Mouse (Mus musculus) intestine, postnatal 0 days (tissue): ENCODE measurements around the gene Peli1. TPM values are rescaled to one million over a fixed set of nuclear protein-coding genes. Genes with fewer than 3 reads are reported as not detected.
"Not testable (repeated sequence)": the region's sequence is repeated elsewhere in the genome, so short reads cannot be mapped to it uniquely, and the experiment has no call there.

Experiments
- ATAC-seq: fragments of 200-750 bp; cut with Nextera tagmentation; 2 replicates; pipeline ENCODE4 v1.8.0; 2017; ENCODE audit warnings: mild to moderate bottlenecking, moderate TSS enrichment, moderate library complexity
- H3K27ac ChIP-seq: fragments of 300-500 bp; sonication (generic); 2 replicates; pipeline ENCODE4 v1.5.1; 2014; ENCODE audit warnings: mild to moderate bottlenecking, low read depth, low read length, moderate library complexity
- H3K27me3 ChIP-seq: fragments of 300-500 bp; sonication (generic); replicated peaks from 2 replicates; pipeline ENCODE4 v1.6.1; 2014; ENCODE audit warnings: low read length, mixed read lengths; ENCODE audit not compliant: control insufficient read depth, insufficient read depth
- H3K36me3 ChIP-seq: fragments of 300-500 bp; sonication (generic); 2 replicates; pipeline ENCODE4 v1.6.1; 2014; ENCODE audit warnings: mild to moderate bottlenecking, moderate library complexity; ENCODE audit not compliant: control insufficient read depth, insufficient read depth
- H3K4me1 ChIP-seq: fragments of 300-500 bp; sonication (generic); replicated peaks from 2 replicates; pipeline ENCODE4 v1.6.1; 2014; ENCODE audit warnings: antibody characterized with exemption, low read length, mixed read lengths; ENCODE audit not compliant: control insufficient read depth, insufficient read depth
- H3K4me2 ChIP-seq: fragments of 300-500 bp; sonication (generic); replicated peaks from 2 replicates; pipeline ENCODE4 v1.6.1; 2014; ENCODE audit warnings: low read depth, mild to moderate bottlenecking, moderate library complexity
- H3K4me3 ChIP-seq: fragments of 300-500 bp; sonication (generic); 2 replicates; pipeline ENCODE4 v1.5.1; 2014; ENCODE audit warnings: low read depth, low read length
- H3K9ac ChIP-seq: fragments of 300-500 bp; sonication (generic); 2 replicates; pipeline ENCODE4 v1.6.1; 2014; ENCODE audit warnings: mild to moderate bottlenecking, low read depth, low read length
- H3K9me3 ChIP-seq: fragments of 300-500 bp; sonication (generic); 2 replicates; pipeline ENCODE4 v1.6.1; 2016; ENCODE audit warnings: mixed run types; ENCODE audit not compliant: control insufficient read depth
- CTCF ChIP-seq: sonication (generic); IDR thresholded peaks from 2 replicates; pipeline ENCODE4 v1.5.1; 2016; ENCODE audit warnings: low read depth, mild to moderate bottlenecking, control low read depth, antibody characterized with exemption, moderate library complexity
- WGBS: fragments of 180-500 bp; shearing (Covaris S2); extraction: QIAGEN DNeasy Blood & Tissue Kit; methylation state at CpG from one replicate; pipeline ENCODE4 v1.1.7; 2014; 5-methylcytosine and 5-hydroxymethylcytosine counted together
- polyA plus RNA-seq: library from polyadenylated mRNA; unstranded; fragments of >200 nt; fragmentation: Nextera tagmentation; extraction: Ambion mirVana; gene quantifications from 2 replicates; pipeline ENCODE4 v1.2.1, GENCODE M21; 2015

Gene Peli1
- polyA plus RNA-seq, 1 experiment from 2014 or later, result 27.2 TPM

DNA sequence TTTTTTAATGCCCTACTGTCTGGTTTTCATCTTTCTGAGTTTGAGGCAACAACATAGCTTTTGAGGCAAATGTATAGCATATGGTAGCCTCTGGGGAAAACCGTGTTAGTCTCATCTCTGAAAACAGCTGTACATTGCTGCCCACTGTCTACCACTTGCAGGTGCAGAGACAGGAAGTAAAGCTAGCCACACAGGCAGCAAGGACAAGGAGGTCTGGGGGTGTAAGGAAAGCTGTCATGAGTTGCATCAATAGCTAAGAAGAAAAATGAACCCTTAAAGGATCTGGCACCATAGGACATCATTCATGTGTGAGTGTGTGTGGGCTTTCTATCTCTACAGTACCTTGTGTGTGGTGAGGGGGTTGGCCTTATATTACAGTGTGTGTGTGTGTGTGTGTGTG is 89.6 kb downstream of the Peli1 start:
- no peak for TF ChIP-seq CTCF
- ATAC-seq, result no peak

DNA sequence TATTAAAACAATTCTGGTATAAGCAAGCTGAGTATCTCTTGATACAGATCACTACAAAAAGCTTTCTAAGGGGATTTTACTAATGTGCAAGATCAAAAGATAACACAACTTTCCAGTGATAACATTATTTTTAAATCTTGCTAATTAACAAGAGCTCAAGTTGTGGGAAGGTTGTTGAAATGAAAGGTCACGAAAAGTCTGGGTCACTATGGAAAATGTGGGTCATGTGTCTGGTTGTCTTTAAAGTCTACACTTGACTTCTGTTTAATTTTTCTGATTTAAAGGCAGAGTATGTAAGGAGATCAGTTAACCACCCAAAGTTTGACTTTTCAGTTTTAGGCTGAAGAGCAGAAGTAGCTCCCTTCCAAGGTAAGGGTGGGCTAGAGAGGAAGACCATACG is 90.5 kb downstream of the Peli1 start:
- H3K27ac ChIP-seq, result no peak overlapping the region
- H3K36me3 ChIP-seq, result no peaks in the 10 kb centered on the region
- no peak for TF ChIP-seq CTCF
- no peak for ATAC-seq
- H3K4me3 ChIP-seq, result no peak overlapping the region
- H3K4me2 ChIP-seq, result no peak overlapping the region
- 77% methylated on average over 2 of the region's 2 CpGs for WGBS
- no peaks in the 10 kb centered on the region for H3K9me3 ChIP-seq
- H3K27me3 ChIP-seq, result no peaks in the 10 kb centered on the region
- H3K9ac ChIP-seq, result no peak overlapping the region
- H3K4me1 ChIP-seq, result no peaks in the 10 kb centered on the region

More for the DNA sequence above, 89.6 kb downstream of the Peli1 start:
- Histone ChIP-seq H3K9ac (no peak overlapping the region), H3K36me3 (no peaks in the 10 kb centered on the region), H3K27me3 (no peaks in the 10 kb centered on the region), H3K27ac (no peak overlapping the region), H3K4me2 (no peak overlapping the region), H3K4me1 (no peaks in the 10 kb centered on the region), H3K4me3 (no peak overlapping the region), H3K9me3 (no peaks in the 10 kb centered on the region)
- 53% methylated on average over 1 of the region's 1 CpGs for WGBS

DNA sequence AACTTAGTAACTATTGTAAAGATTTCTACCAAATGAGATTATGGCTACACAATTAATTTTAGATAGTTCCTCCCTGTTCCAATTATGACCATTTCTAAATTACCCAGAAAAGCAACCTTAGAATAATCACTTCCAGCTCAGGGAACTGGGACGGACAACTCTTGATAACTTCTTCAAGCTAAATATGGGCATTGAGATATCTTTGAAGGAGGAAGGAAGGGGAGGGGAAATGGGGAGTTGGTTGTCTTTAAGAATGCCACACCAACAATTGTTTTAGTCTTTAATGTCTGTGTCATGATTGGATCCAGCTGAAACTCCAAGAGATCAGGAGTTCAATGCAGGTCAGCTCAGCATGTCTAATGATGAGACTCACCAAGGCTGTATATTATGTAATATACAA is 91.6 kb downstream of the Peli1 start:
- no peaks in the 10 kb centered on the region for H3K27me3 ChIP-seq
- H3K4me3 ChIP-seq, result no peak overlapping the region
- H3K36me3 ChIP-seq, result no peaks in the 10 kb centered on the region
- WGBS, result 55% methylated on average over 1 of the region's 1 CpGs
- no peak for ATAC-seq
- no peaks in the 10 kb centered on the region for H3K9me3 ChIP-seq
- H3K4me2 ChIP-seq, result no peak overlapping the region
- no peaks in the 10 kb centered on the region for H3K4me1 ChIP-seq
- TF ChIP-seq CTCF, result no peak
- H3K27ac ChIP-seq, result no peak overlapping the region
- no peak overlapping the region for H3K9ac ChIP-seq

DNA sequence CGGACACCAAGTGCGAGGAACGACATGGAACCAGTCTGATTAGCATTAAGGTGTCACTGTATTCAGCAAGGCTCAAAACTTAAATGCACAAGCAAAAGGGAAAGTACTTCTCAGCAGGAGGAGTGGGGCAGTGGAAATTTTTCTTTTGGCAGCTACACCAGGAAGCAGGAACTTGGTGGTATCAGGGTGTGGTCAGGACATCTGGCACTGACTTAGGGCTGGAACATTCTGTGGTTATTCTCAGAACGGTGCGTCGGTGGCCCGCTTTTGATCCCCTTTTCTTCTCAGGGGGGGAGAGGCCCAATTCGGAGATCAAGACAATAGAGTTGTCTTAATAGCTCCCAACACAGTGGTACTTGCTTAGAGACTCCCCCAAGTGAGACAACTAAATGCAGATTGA is 100.7 kb downstream of the Peli1 start:
- H3K9me3 ChIP-seq, ATAC-seq, H3K27ac ChIP-seq, H3K4me3 ChIP-seq, H3K36me3 ChIP-seq, H3K9ac ChIP-seq, H3K27me3 ChIP-seq, H3K4me2 ChIP-seq, H3K4me1 ChIP-seq: not testable (repeated sequence)
- 83% methylated on average over 8 of the region's 8 CpGs for WGBS

DNA sequence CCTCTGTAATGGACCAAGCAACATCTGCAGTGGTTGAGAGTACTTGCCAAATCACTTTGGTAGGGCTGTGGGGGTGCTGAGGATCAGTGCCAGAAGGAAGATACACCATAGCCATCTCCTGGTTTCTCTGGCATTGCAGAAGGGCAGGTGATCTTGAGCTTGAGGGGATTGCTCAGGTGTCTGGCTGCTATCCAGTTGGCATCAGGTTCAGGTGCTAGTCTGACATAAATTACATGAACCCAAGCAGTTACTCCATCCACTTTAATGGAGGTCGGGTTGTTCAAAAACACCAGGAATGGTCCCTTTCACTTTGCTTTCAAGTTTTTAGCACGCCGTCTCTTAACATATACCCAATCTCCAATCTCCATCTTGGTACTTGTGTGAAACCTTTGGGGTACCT is 103.8 kb downstream of the Peli1 start:
- Histone ChIP-seq H3K27ac (no peak overlapping the region), H3K27me3 (no peaks in the 10 kb centered on the region), H3K4me3 (no peak overlapping the region), H3K4me1 (no peaks in the 10 kb centered on the region), H3K9me3 (no peaks in the 10 kb centered on the region), H3K4me2 (no peak overlapping the region), H3K36me3 (no peaks in the 10 kb centered on the region), H3K9ac (no peak overlapping the region)
- WGBS, result 91% methylated on average over 3 of the region's 3 CpGs
- ATAC-seq, result no peak
- TF ChIP-seq CTCF, result no peak

Other genes with a start within 250 kb of the Peli1 start
- 18.2 and 19.8 TPM in 2 replicates for gene Vps54, start 148.0 kb downstream of the Peli1 start, polyA plus RNA-seq